Mouse (Mus musculus) liver, adult (tissue): ENCODE measurements around the gene Gpr101.

Source experiments
- GATA4 ChIP-seq: IDR thresholded peaks from 2 replicates; pipeline ENCODE4 v1.6.1; 2014; ENCODE audit warnings: mild to moderate bottlenecking, low read length; ENCODE audit not compliant: insufficient replicate concordance

Gpr101 gene

GRCm38 (mm10) chrX:57503634-57504033 is at the start of gene Gpr101:
Gpr101 (minus strand) TSS chrX:57503757.
- TF ChIP-seq GATA4 = no peak

DNA sequence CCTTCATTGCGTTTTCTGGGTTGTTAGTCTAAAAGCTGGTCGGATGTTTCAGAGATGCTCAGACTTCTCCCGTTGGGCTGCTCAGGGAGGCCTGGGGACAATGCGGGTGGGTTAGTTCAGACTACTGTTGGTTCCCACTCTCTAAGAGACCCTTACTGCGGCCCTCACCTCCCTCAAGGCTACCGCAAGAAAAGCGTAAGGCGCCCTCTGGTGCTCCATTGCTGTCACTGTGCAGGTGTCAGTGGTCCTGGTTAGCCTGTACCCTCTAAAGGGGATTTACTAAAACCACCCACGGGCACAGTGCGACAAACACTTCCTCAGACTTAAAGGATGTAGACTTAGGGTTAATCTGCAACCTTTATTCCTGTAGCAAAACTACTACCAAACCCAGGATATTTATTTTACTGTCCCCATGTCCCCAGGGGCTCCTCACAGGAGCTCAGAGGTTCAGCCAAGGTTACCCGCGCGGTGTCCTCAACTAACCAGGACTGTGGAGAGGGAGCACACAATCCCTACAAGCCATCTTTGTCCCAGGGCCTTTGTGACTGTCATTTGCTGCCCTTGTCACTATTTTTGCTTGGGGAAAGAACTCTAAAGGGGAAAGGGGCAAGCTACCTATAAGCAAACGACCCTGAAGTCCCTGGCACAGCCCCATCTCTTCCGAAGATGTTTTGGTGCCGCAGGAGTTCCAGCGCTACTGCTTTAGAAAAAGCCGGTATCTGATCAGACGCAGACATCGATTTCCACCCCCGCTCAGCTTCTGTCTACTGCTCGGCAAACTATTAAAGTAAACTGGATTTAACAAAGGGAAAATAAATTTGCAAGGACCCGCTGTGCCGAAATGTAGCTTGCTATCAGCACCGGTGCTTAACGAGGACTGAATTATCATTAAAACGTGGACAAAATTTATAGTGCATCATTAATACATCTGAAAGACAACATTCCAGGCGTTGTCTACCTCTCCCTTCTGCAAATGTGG is 17.8 kb upstream of the Gpr101 start:
- TF ChIP-seq GATA4 = no peak

- no peak for TF ChIP-seq GATA4
Measured at GRCm38 (mm10) chrX:57506247-57506646, 2.7 kb upstream of the Gpr101 start.
